Mouse (Mus musculus) olfactory bulb, adult 2 months (tissue): ENCODE measurements at regions not wholly inside any gene's neighbourhood (a gene's known extent, or its start where the extent isn't known, plus 50 kb on each side); places are given as distances from the start of the nearest gene placed in this dataset.

Source experiments
- H3K27ac ChIP-seq: fragments of 200-500 bp; 2 replicates; pipeline ENCODE4 v1.5.1; 2012; ENCODE audit warnings: low read depth, low read length; ENCODE audit not compliant: insufficient read depth
- H3K4me1 ChIP-seq: fragments of 200-500 bp; 2 replicates; pipeline ENCODE4 v1.6.1; 2012; ENCODE audit warnings: low read length; ENCODE audit not compliant: control insufficient read depth, insufficient read depth
- H3K4me3 ChIP-seq: fragments of 200-500 bp; 2 replicates; pipeline ENCODE4 v1.5.1; 2012; ENCODE audit warnings: mild to moderate bottlenecking, low read depth, low read length, moderate library complexity; ENCODE audit not compliant: insufficient read depth
- CTCF ChIP-seq: fragments of 200-500 bp; IDR thresholded peaks from 2 replicates; pipeline ENCODE4 v1.5.1; 2012; ENCODE audit warnings: low read depth, mild to moderate bottlenecking, low read length, moderate library complexity; ENCODE audit not compliant: insufficient read depth
- POLR2A ChIP-seq: fragments of 200-500 bp; IDR thresholded peaks from 2 replicates; pipeline ENCODE4 v1.6.1; 2012; ENCODE audit warnings: mild to moderate bottlenecking, low read depth, low read length, moderate library complexity; ENCODE audit not compliant: insufficient read depth
- WGBS: fragments of 180-500 bp; shearing (Covaris S2); methylation state at CpG from one replicate; pipeline ENCODE4 v1.1.7; 2018; 5-methylcytosine and 5-hydroxymethylcytosine counted together

DNA sequence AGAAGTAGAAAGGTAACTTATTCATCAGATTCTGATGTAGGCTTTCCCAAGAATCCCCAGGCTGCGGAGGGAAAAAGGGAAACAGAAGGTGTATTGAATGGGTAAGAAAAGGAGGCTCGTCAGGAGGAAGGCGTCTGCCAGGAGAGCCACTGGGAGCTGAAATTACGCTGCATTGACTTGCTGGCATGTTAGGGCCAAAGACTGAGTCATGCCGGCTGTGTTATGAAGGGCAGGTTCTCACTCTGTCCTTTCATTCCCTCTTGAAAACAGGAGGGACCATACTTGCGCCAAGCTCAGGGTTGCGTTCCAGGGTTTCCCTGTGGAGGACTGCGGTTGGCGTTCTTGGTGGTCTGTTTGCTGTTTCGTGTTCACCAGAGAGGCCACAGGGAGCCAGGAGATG, 128.3 kb upstream of the Krr1 start:
- H3K4me1 ChIP-seq, result no peaks in the 10 kb centered on the region
- H3K4me3 ChIP-seq, result no peak overlapping the region
- TF ChIP-seq CTCF, result no peak
- TF ChIP-seq POLR2A, result no peak
- 91% methylated on average over 10 of the region's 10 CpGs for WGBS
- no peak overlapping the region for H3K27ac ChIP-seq

DNA sequence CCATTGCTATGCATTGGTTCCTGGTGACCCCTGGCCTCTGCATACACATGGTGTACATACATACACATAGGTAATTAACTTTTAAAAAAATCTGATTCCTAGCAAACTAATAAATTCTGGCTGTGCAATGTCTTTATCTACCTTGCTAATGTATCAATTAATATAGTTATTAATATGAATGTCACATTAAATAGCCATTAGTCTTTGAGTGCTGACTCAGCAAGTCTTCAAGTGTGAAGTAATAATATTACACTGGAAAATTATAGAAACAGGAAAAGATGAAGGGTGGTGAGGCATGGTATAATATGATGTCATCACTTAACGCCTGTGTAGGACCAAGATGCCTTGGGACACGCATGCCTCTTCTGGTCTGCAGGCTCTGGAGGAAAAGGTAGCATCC, 126.5 kb upstream of the Krr1 start:
- H3K4me1 ChIP-seq, result no peaks in the 10 kb centered on the region
- no peak overlapping the region for H3K27ac ChIP-seq
- WGBS, result 98% methylated on average over 2 of the region's 2 CpGs
- TF ChIP-seq CTCF, result no peak
- TF ChIP-seq POLR2A, result no peak
- H3K4me3 ChIP-seq, result no peak overlapping the region

DNA sequence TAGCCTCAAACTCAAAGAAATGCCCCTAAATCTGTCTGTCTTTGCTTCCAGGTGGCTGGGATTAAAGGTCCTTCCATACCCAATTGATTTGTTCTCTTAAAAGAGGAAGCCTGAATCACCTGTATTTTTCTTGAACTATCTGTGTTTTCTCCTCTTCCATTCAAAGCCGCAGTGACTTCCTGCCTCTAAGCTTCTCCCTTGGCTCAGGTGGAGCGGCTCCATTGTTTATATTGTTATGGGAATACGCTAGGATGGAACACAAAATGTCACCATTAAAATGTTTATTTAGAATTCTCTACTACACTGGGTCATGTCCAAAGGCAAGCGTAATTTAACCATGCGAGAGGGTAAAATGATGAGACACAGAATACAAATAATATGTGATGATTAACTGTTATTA, 118.2 kb upstream of the Krr1 start:
- TF ChIP-seq CTCF (no peak), POLR2A (no peak)
- WGBS, result 88% methylated on average over 5 of the region's 5 CpGs
- Histone ChIP-seq H3K27ac (no peak overlapping the region), H3K4me3 (no peak overlapping the region), H3K4me1 (no peaks in the 10 kb centered on the region)

DNA sequence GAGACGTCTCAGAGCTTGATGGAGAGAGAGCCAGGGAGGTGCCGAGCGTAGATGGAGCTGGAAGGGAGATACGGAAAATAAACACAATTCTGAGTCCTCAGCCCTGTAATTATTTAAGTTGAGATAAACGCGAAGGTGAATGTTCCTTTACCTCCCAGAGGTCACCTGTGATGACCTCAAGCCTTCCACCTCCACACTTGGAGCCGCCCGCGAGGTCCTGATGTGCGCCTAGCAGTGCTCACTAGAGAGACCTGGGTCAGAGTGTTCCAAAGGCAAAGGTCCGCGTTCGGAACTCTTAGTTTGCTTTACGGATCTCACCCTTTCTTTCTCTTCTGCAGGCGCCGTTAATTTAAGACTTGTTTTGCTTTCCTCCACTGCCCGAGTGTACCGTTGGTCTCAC, 117.0 kb upstream of the Krr1 start:
- 95% methylated on average over 18 of the region's 18 CpGs for WGBS
- TF ChIP-seq POLR2A (no peak), CTCF (no peak)
- Histone ChIP-seq H3K4me3 (no peak overlapping the region), H3K27ac (no peak overlapping the region), H3K4me1 (no peaks in the 10 kb centered on the region)

DNA sequence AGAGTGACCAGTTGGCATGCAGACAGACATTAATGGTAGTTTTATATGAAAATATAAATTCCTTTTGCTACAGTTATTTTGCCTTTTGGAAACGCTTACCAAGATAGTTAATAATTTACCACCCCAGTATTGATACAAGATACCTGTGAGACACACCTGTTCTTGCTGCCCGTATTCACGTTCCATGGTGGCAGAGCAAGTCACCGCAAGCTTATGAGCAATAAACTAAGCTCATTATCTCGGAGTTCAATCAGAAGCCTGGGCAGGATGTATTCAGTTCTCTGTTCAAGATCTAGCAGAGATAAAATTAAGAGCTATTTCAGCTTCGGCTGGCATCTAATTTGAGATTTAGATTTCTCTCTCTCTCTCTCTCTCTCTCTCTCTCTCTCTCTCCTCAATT, 114.1 kb upstream of the Krr1 start:
- Histone ChIP-seq H3K4me1 (no peaks in the 10 kb centered on the region), H3K27ac (no peak overlapping the region), H3K4me3 (no peak overlapping the region)
- WGBS, result 93% methylated on average over 6 of the region's 6 CpGs
- TF ChIP-seq CTCF, result no peak
- TF ChIP-seq POLR2A, result no peak

DNA sequence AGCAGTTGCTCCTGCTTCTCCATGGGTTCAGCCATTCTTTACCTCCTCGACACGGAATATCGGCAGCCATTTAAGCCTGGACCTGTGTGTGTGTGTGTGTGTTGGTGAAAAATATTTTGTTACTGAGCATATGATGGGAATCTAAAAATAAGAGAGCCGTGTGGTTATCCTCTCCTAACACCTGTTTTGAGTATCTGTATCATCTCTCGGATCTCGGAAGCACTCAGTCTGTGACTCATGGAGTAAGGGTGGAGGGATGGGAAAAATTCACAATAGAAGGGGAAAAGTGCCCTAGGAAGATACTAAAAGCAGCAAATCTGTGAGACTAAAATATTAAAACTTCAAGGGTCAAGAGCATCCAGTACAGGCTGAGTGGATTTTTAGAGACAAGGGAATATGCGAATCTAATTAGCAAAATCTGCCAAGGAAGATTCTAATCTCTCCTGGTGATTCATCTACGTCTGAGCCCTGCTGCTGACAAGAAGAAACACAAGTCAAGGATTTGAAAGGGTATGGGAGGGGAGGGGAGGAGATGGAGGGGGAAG, 107.1 kb upstream of the Krr1 start:
- TF ChIP-seq CTCF, result no peak
- no peak for TF ChIP-seq POLR2A
- Histone ChIP-seq H3K27ac (no peak overlapping the region), H3K4me3 (no peak overlapping the region), H3K4me1 (no peaks in the 10 kb centered on the region)
- WGBS, result 65% methylated on average over 8 of the region's 8 CpGs

DNA sequence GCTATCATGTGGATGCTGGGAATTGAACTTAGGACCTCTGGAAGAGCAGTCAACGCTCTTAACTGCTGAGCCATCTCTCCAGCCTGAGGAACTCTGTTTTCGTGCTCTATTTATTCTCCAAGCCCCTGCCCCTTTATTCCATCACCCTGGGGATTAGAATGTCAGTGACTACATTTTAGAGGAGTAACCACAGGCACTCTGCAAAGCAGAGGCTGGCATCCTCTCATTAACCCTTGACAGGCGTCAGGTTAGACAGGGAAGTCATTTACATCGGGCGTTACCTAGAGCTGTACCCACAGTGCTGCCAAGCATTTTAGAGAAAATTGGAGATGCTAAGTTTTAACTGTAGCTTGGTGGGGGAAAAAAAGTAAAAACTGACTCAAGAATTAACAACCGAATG, 105.4 kb upstream of the Krr1 start:
- Histone ChIP-seq H3K27ac (no peak overlapping the region), H3K4me1 (no peaks in the 10 kb centered on the region), H3K4me3 (no peak overlapping the region)
- TF ChIP-seq POLR2A, result no peak
- no peak for TF ChIP-seq CTCF
- WGBS, result 42% methylated on average over 6 of the region's 6 CpGs

DNA sequence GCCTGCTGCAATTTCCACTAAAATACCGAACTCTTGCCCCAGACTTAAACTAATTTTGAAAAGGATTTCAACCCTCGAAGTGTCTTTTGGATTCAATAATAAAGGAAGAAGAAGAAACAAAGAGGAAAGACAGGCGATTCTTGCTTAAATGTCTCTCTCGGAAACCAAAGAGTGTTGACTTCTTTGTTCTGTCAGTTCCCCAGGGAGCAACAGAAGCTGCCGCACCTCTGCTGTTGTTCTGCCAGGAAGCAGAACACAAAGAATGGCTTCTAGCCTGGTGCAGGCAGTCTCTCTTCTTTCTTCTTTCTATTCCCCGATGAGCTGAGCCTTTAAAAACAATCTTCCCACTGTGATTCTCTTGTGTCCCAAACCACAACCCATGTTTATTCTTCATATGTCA, 104.9 kb upstream of the Krr1 start:
- Histone ChIP-seq H3K4me3 (no peak overlapping the region), H3K4me1 (no peaks in the 10 kb centered on the region), H3K27ac (0 out of 2 replicates have a peak overlapping the region, but pooled peaks have one; percentile 51)
- TF ChIP-seq POLR2A, result no peak
- TF ChIP-seq CTCF, result no peak
- 20% methylated on average over 6 of the region's 6 CpGs for WGBS

DNA sequence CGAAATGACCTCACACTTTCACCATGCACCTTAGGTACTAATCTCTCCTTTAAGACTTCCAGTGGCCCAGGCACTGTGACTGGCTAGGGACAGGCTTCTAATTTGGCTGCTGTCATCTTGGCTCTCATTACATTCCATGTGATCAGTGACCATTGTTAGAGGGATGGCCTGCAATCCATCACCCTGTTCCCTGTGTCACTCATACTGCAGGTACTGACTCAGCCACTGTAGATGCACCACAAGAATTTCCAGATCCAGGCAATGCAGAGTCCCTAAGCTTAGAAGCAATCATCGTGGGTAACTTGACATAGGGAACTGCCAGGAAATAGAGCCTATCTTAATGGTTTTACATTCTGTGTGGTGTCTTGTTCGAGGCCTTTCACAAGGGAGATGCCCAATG, 92.1 kb upstream of the Krr1 start:
- H3K4me1 ChIP-seq, result peaks cover 3% of the 10 kb centered on the region; the same call in 1 of the 2 replicates
- TF ChIP-seq POLR2A (no peak), CTCF (no peak)
- 87% methylated on average over 3 of the region's 3 CpGs for WGBS
- no peak overlapping the region for H3K4me3 ChIP-seq
- no peak overlapping the region for H3K27ac ChIP-seq
